Mouse (Mus musculus) ES-E14 (cell line): ENCODE results near the gene Sec14l5. TPM values are rescaled to one million over a fixed set of nuclear protein-coding genes. Genes with fewer than 3 reads are reported as not detected.

ENCODE experiments used
- DNase-seq: peaks from one replicate; pipeline ENCODE4 v3.0.0-alpha.2; 2013; ENCODE audit warnings: low read depth, low spot score
- H3K27ac ChIP-seq: 2 replicates; pipeline ENCODE4 v1.5.1; 2012; ENCODE audit warnings: low read depth, mild to moderate bottlenecking, low read length, moderate library complexity, mixed read lengths; ENCODE audit not compliant: poor library complexity, insufficient read depth, severe bottlenecking
- H3K36me3 ChIP-seq: 2 replicates; pipeline ENCODE4 v1.6.1; 2012; ENCODE audit warnings: mild to moderate bottlenecking, low read length, moderate library complexity, mixed read lengths; ENCODE audit not compliant: control insufficient read depth, poor library complexity, insufficient read depth, severe bottlenecking
- H3K4me1 ChIP-seq, 2 experiments: fragments of 150-350 bp in 1 of 2; sonication (generic) in 1 of 2; 2 replicates each; pipeline ENCODE4 v1.6.1; 2012; ENCODE audit warnings: low read length in 2 of 2, mild to moderate bottlenecking in 1 of 2, mixed read lengths in 1 of 2; ENCODE audit not compliant: control insufficient read depth in 2 of 2, insufficient read depth in 2 of 2, poor library complexity in 1 of 2
- H3K4me3 ChIP-seq, 2 experiments: fragments of 150-350 bp in 1 of 2; sonication (generic) in 1 of 2; 2 replicates each; pipeline ENCODE4 v1.5.1; 2012; ENCODE audit warnings: low read length in 2 of 2, low read depth in 1 of 2, mild to moderate bottlenecking in 1 of 2, mixed read lengths in 1 of 2; ENCODE audit not compliant: insufficient read depth in 1 of 2, poor library complexity in 1 of 2, severe bottlenecking in 1 of 2
- H3K9ac ChIP-seq: 2 replicates; pipeline ENCODE4 v1.6.1; 2012; ENCODE audit warnings: low read depth, mild to moderate bottlenecking, low read length, mixed read lengths; ENCODE audit not compliant: poor library complexity, insufficient read depth, severe bottlenecking
- H3K9me3 ChIP-seq: fragments of 150-350 bp; sonication (generic); 2 replicates; pipeline ENCODE4 v1.6.1; 2012; ENCODE audit warnings: low read depth, mild to moderate bottlenecking, low read length; ENCODE audit not compliant: control insufficient read depth, insufficient read depth
- CHD2 ChIP-seq: IDR thresholded peaks from 2 replicates; pipeline ENCODE4 v1.6.1; 2014; ENCODE audit warnings: mild to moderate bottlenecking, low read depth, low read length, inconsistent platforms
- HCFC1 ChIP-seq: IDR thresholded peaks from 2 replicates; pipeline ENCODE4 v1.6.1; 2012; ENCODE audit warnings: low read length, inconsistent platforms, borderline replicate concordance; ENCODE audit not compliant: insufficient read depth
- MAFK ChIP-seq: IDR thresholded peaks from 2 replicates; pipeline ENCODE4 v1.6.1; 2014; ENCODE audit warnings: mild to moderate bottlenecking, low read depth, low read length, inconsistent platforms; ENCODE audit not compliant: insufficient read depth
- ZC3H11A ChIP-seq: IDR thresholded peaks from 2 replicates; pipeline ENCODE4 v1.6.1; 2012; ENCODE audit warnings: low read depth, mild to moderate bottlenecking, inconsistent platforms, low read length, borderline replicate concordance
- ZNF384 ChIP-seq: IDR thresholded peaks from 2 replicates; pipeline ENCODE4 v1.6.1; 2012; ENCODE audit warnings: low read depth, low read length, inconsistent platforms
- in situ Hi-C, 2 experiments: fragments of 600-800 bp; cut with MboI; formaldehyde crosslinking; loops; one replicate each; pipeline ENCODE4 v1.15.1; 2025; ENCODE audit warnings: low sequenced_read_pairs in 2 of 2, inconsistent platforms in 1 of 2; ENCODE audit not compliant: unreplicated experiment in 2 of 2
- total RNA-seq: library from RNA; depleted of rRNA; stranded (reverse); fragments of 300-350 nt; gene quantifications from 2 replicates; pipeline ENCODE4 v1.2.3, GENCODE M21; 2012; rRNA removed

Sec14l5 gene
- total RNA-seq = 1.3 and 3.1 TPM in 2 replicates

GRCm38 (mm10) chr16:5147037-5147385, at the start of gene Sec14l5:
Sec14l5 (plus strand) TSS chr16:5147109.
- TF ChIP-seq HCFC1 (no peak), MAFK (no peak), CHD2 (no peak), ZC3H11A (no peak), ZNF384 (no peak)
- H3K9ac ChIP-seq = peak within 1 kb of the TSS; percentile 27; the same call in 1 of the 2 replicates
- no peaks in the 10 kb centered on the region for H3K9me3 ChIP-seq
- in situ Hi-C loops = no loop called here
- peaks cover 0 to 5% of the 10 kb centered on the region in 2 experiments; a peak in 2 of 4 replicates for H3K4me1 ChIP-seq
- no peak within 1 kb of the TSS for H3K27ac ChIP-seq
- peak within 1 kb of the TSS; percentile 54 to 83 for H3K4me3 ChIP-seq
- H3K36me3 ChIP-seq = no peaks in the 10 kb centered on the region
- DNase-seq = no peak

GRCm38 (mm10) chr16:5101000-5101399, 45.9 kb upstream of the Sec14l5 start:
- Histone ChIP-seq H3K9ac (no peak overlapping the region), H3K4me3 (no peak overlapping the region), H3K36me3 (no peaks in the 10 kb centered on the region; the same call in 1 of the 2 replicates), H3K9me3 (no peaks in the 10 kb centered on the region), H3K27ac (no peak overlapping the region), H3K4me1 (no peaks in the 10 kb centered on the region)
- in situ Hi-C loops = no loop called here
- no peak for TF ChIP-seq MAFK
- no peak for TF ChIP-seq ZC3H11A
- TF ChIP-seq ZNF384 = no peak
- no peak for TF ChIP-seq CHD2
- no peak for TF ChIP-seq HCFC1
- no peak for DNase-seq

GRCm38 (mm10) chr16:5109877-5110276, 37.0 kb upstream of the Sec14l5 start:
- H3K27ac ChIP-seq = no peak overlapping the region
- TF ChIP-seq MAFK = no peak
- no peak for TF ChIP-seq ZC3H11A
- no peak for TF ChIP-seq HCFC1
- TF ChIP-seq CHD2 = no peak
- TF ChIP-seq ZNF384 = no peak
- no peak overlapping the region for H3K9ac ChIP-seq
- in situ Hi-C loops = no loop called here
- no peak for DNase-seq
- H3K9me3 ChIP-seq = no peaks in the 10 kb centered on the region
- peaks cover 5 to 6% of the 10 kb centered on the region in 2 experiments; a peak in 3 of 4 replicates for H3K4me1 ChIP-seq
- no peaks in the 10 kb centered on the region for H3K36me3 ChIP-seq
- no peak overlapping the region for H3K4me3 ChIP-seq

- Histone ChIP-seq H3K4me3 (no peak overlapping the region), H3K4me1 (peaks cover 5 to 6% of the 10 kb centered on the region in 2 experiments; a peak in 3 of 4 replicates), H3K27ac (no peak overlapping the region), H3K9me3 (no peaks in the 10 kb centered on the region), H3K9ac (no peak overlapping the region), H3K36me3 (no peaks in the 10 kb centered on the region)
- no peak for DNase-seq
- TF ChIP-seq HCFC1 = no peak
- no peak for TF ChIP-seq MAFK
- TF ChIP-seq ZNF384 = no peak
- no peak for TF ChIP-seq CHD2
- TF ChIP-seq ZC3H11A = no peak
- in situ Hi-C loops = no loop called here
Observed at GRCm38 (mm10) chr16:5111021-5111420, 35.9 kb upstream of the Sec14l5 start.

- TF ChIP-seq ZC3H11A = no peak
- no peak for TF ChIP-seq CHD2
- TF ChIP-seq HCFC1 = no peak
- TF ChIP-seq MAFK = no peak
- TF ChIP-seq ZNF384 = no peak
- Histone ChIP-seq H3K4me3 (no peak overlapping the region), H3K9ac (no peak overlapping the region), H3K36me3 (no peaks in the 10 kb centered on the region), H3K9me3 (no peaks in the 10 kb centered on the region), H3K27ac (no peak overlapping the region), H3K4me1 (peaks cover 5 to 6% of the 10 kb centered on the region in 2 experiments; a peak in 3 of 4 replicates)
- in situ Hi-C loops = no loop called here
- DNase-seq = no peak
Observed at GRCm38 (mm10) chr16:5113002-5113550, 33.8 kb upstream of the Sec14l5 start.
